Mouse (Mus musculus) lung, postnatal 0 days (tissue): ENCODE measurements at regions not wholly inside any gene's neighbourhood (a gene's known extent, or its start where the extent isn't known, plus 50 kb on each side); places are given as distances from the start of the nearest gene placed in this dataset.

Source experiments
- CTCF ChIP-seq: IDR thresholded peaks from 2 replicates; pipeline ENCODE4 v1.5.1; 2016; ENCODE audit warnings: antibody characterized with exemption, mild to moderate bottlenecking
- EP300 ChIP-seq: IDR thresholded peaks from 2 replicates; pipeline ENCODE4 v1.6.1; 2016; ENCODE audit warnings: antibody characterized with exemption, mild to moderate bottlenecking, control low read depth

DNA sequence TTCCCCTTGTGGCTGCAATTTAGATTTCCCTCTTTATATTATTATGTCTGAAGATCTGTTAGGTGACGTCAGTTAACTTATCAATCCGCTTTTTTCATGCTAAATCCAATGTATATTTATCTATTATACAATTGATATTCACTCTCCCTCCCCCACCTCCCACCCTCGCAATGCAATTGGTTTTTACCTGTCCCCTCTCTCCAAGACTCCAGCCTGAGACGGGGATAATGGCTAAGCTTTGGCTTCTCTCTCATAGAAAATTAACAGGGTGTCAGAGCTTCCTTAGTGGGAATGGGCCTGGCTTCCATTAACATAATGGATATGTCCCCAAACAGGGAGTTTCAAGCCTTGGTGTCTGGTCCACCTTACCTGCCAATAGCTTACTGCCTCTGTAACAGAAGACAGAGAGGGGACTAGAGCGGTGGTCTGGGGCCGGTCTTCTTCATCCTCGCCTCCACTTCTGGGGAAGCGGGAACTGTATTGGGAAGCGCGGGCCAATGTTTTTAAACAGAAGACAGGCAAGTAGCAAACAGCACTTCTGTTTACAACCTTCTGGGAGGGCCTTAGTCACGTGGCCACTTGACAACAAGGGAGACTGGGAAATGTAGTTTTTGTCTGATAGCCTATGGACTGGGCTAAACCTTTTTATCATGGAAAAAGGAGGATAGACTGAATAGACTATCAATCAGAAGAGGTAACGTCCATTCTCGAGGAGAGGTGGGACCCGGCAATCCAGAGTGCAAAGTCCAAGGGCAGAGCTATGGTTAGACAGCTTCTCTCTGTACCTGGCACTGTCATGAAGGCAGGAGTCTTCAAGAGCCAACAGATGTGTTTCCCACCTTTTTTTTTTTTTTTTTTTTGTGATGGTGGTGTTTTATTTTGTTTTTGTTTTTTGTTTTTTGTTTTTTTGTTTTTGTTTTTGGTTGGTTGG, 312.1 kb downstream of the Zfp706 start:
- TF ChIP-seq CTCF (no peak), EP300 (no peak)
